Mouse (Mus musculus) embryonic facial prominence, embryonic 10.5 days (tissue): ENCODE measurements around the gene Lck. TPM values are rescaled to one million over a fixed set of nuclear protein-coding genes. Genes with fewer than 3 reads are reported as not detected.

Experiments
- microRNA-seq: library from miRNA; unstranded; fragments of <30 nt; microRNA quantifications from one replicate; pipeline ENCODE4, GENCODE M21; 2017
- polyA plus RNA-seq: library from polyadenylated mRNA; unstranded; fragments of >200 nt; fragmentation: Nextera tagmentation; extraction: Ambion mirVana; gene quantifications from 2 replicates; pipeline ENCODE4 v1.2.1, GENCODE M21; 2016

Gene Lck
- polyA plus RNA-seq, 1 experiment from 2014 or later = 12.6 TPM

Small RNA genes lying within 50 kb of the gene (microRNA-seq; reads per million reads assigned to microRNA genes)
- not detected for gene Mir8119

Other genes starting within 250 kb of the Lck start
- gene Rbbp4, start 238.3 kb downstream of the Lck start, polyA plus RNA-seq = 546 and 560 TPM in 2 replicates
- 49.0 and 49.3 TPM in 2 replicates for gene Zbtb8os, start 237.9 kb downstream of the Lck start, polyA plus RNA-seq
- 6.0 and 6.6 TPM in 2 replicates for gene Zbtb8a, start 195.5 kb downstream of the Lck start, polyA plus RNA-seq
- gene Zbtb8b, start 132.8 kb downstream of the Lck start, polyA plus RNA-seq = 2.0 and 2.4 TPM in 2 replicates
- 19.7 and 21.5 TPM in 2 replicates for gene Bsdc1, start 112.1 kb downstream of the Lck start, polyA plus RNA-seq
- gene Tssk3, start 82.6 kb downstream of the Lck start, polyA plus RNA-seq = not detected in 2 replicates
- not detected in 2 replicates for gene Fam229a, start 82.5 kb downstream of the Lck start, polyA plus RNA-seq
- gene Marcksl1, start 60.1 kb downstream of the Lck start, polyA plus RNA-seq = 1,428 and 1,442 TPM in 2 replicates
- gene Hdac1, start 30.9 kb downstream of the Lck start, polyA plus RNA-seq = 302 and 304 TPM in 2 replicates
- 1.9 and 2.0 TPM in 2 replicates for gene Fam167b, start 4.9 kb upstream of the Lck start, polyA plus RNA-seq
- gene Eif3i, start 27.0 kb upstream of the Lck start, polyA plus RNA-seq = 290 and 302 TPM in 2 replicates
- 222 and 226 TPM in 2 replicates for gene Tmem234, start 27.0 kb upstream of the Lck start, polyA plus RNA-seq
- 1.0 and 1.4 TPM in 2 replicates for gene Dcdc2b, start 40.6 kb upstream of the Lck start, polyA plus RNA-seq
- 27.7 and 28.5 TPM in 2 replicates for gene Iqcc, start 45.5 kb upstream of the Lck start, polyA plus RNA-seq
- 38.6 and 44.1 TPM in 2 replicates for gene Ccdc28b, start 50.3 kb upstream of the Lck start, polyA plus RNA-seq
- 115 and 117 TPM in 2 replicates for gene Txlna, start 67.4 kb upstream of the Lck start, polyA plus RNA-seq
- 14.0 and 15.1 TPM in 2 replicates for gene Kpna6, start 99.1 kb upstream of the Lck start, polyA plus RNA-seq
- 14.3 and 14.7 TPM in 2 replicates for gene Tmem39b, start 123.2 kb upstream of the Lck start, polyA plus RNA-seq
- 156 and 166 TPM in 2 replicates for gene Khdrbs1, start 168.7 kb upstream of the Lck start, polyA plus RNA-seq
- 284 and 296 TPM in 2 replicates for gene Ptp4a2, start 237.6 kb upstream of the Lck start, polyA plus RNA-seq